Mouse (Mus musculus) limb, embryonic 12.5 days (tissue): Measurements from ENCODE around the gene Ntrk1. TPM values are rescaled to one million over a fixed set of nuclear protein-coding genes. Genes with fewer than 3 reads are reported as not detected.

Experiments
- ATAC-seq: fragments of 200-750 bp; cut with Nextera tagmentation; 2 replicates; pipeline ENCODE4 v1.8.0; 2017; ENCODE audit warnings: low read depth, moderate TSS enrichment; ENCODE audit not compliant: insufficient number of reproducible peaks, insufficient read depth, low FRiP score, low TSS enrichment
- H3K27ac ChIP-seq: fragments of 300-500 bp; sonication (generic); 2 replicates; pipeline ENCODE4 v1.5.1; 2016; ENCODE audit warnings: mild to moderate bottlenecking, moderate library complexity
- H3K27me3 ChIP-seq: fragments of 300-500 bp; sonication (generic); 2 replicates; pipeline ENCODE4 v1.6.1; 2016; ENCODE audit warnings: mild to moderate bottlenecking, moderate library complexity
- H3K36me3 ChIP-seq: fragments of 300-500 bp; sonication (generic); 2 replicates; pipeline ENCODE4 v1.6.1; 2016; ENCODE audit warnings: mild to moderate bottlenecking, moderate library complexity
- H3K4me1 ChIP-seq: fragments of 300-500 bp; sonication (generic); replicated peaks from 2 replicates; pipeline ENCODE4 v1.6.1; 2016
- H3K4me2 ChIP-seq: fragments of 300-500 bp; sonication (generic); 2 replicates; pipeline ENCODE4 v1.6.1; 2016; ENCODE audit warnings: mild to moderate bottlenecking, moderate library complexity
- H3K4me3 ChIP-seq: fragments of 300-500 bp; sonication (generic); replicated peaks from 2 replicates; pipeline ENCODE4 v1.5.1; 2016; ENCODE audit warnings: mild to moderate bottlenecking
- H3K9ac ChIP-seq: fragments of 300-500 bp; sonication (generic); replicated peaks from 2 replicates; pipeline ENCODE4 v1.6.1; 2016; ENCODE audit warnings: mild to moderate bottlenecking, moderate library complexity
- H3K9me3 ChIP-seq: fragments of 300-500 bp; sonication (generic); 2 replicates; pipeline ENCODE4 v1.6.1; 2016; ENCODE audit warnings: mild to moderate bottlenecking, moderate library complexity
- WGBS: fragments of 180-500 bp; shearing (Covaris S2); methylation state at CpG from one replicate; pipeline ENCODE4 v1.1.7; 2016; 5-methylcytosine and 5-hydroxymethylcytosine counted together
- polyA plus RNA-seq: library from polyadenylated mRNA; unstranded; fragments of >200 nt; fragmentation: Nextera tagmentation; extraction: Ambion mirVana; gene quantifications from 2 replicates; pipeline ENCODE4 v1.2.1, GENCODE M21; 2016

Ntrk1 gene
- polyA plus RNA-seq, 1 experiment from 2014 or later, result 5.1 TPM

GRCm38 (mm10) chr3:87752567-87752966, 42.4 kb downstream of the Ntrk1 start:
- Histone ChIP-seq H3K27ac (no peak overlapping the region), H3K27me3 (peaks cover 26% of the 10 kb centered on the region), H3K9me3 (no peaks in the 10 kb centered on the region), H3K9ac (no peak overlapping the region), H3K36me3 (peaks cover 47% of the 10 kb centered on the region), H3K4me3 (no peak overlapping the region), H3K4me1 (peaks cover 9% of the 10 kb centered on the region; the same call in 1 of the 2 replicates), H3K4me2 (no peak overlapping the region)
- ATAC-seq, result no peak
- 82% methylated on average over 3 of the region's 3 CpGs for WGBS

DNA sequence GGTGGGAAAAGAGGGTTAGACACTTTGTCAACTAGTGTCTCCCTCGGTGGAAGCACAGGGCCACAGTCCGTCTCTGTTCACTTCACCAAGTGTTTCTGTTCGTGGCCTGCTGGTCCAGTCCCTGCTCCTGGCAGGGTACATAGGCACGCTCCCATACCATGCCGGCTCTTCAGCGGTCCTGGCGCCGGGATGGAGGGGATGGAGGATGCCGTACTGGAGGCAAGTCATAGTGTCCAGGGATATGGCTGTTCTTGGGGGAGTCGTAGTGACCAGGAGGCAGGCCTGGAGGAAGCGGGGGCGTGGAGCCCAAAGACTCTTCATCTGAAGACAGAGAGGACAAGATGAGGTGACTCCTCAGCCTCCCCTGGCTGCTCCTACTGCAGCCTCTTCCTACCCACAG, 45.0 kb downstream of the Ntrk1 start:
- H3K4me2 ChIP-seq, result no peak overlapping the region
- H3K9ac ChIP-seq, result no peak overlapping the region
- no peaks in the 10 kb centered on the region for H3K9me3 ChIP-seq
- WGBS, result 91% methylated on average over 12 of the region's 12 CpGs
- H3K4me3 ChIP-seq, result no peak overlapping the region
- peaks cover 11% of the 10 kb centered on the region for H3K4me1 ChIP-seq
- 0 out of 2 replicates have a peak, but pooled peaks cover 14% of the 10 kb centered on the region for H3K27me3 ChIP-seq
- no peak overlapping the region for H3K27ac ChIP-seq
- peaks cover 47% of the 10 kb centered on the region for H3K36me3 ChIP-seq
- ATAC-seq, result no peak

DNA sequence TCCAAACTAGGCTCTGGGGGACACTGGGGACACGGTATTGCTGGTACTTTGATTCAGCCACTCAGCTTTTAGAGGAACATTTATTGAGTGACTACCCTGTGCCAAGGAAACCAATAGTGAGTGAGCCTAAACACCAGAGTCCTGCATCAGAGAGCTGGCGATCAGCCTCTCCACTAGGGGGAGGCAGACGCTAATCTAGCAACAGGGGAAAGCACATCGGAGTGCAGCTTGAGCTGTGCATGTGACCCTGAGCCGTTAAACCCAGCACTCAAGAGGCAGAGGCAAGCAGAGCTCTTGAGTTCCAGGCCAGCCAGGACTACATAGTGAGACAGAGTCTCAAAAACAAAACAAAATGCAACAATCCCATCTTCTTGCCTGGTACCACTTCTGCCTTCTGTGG, 45.9 kb downstream of the Ntrk1 start:
- 14% methylated on average over 5 of the region's 5 CpGs for WGBS
- ATAC-seq, result no peak

DNA sequence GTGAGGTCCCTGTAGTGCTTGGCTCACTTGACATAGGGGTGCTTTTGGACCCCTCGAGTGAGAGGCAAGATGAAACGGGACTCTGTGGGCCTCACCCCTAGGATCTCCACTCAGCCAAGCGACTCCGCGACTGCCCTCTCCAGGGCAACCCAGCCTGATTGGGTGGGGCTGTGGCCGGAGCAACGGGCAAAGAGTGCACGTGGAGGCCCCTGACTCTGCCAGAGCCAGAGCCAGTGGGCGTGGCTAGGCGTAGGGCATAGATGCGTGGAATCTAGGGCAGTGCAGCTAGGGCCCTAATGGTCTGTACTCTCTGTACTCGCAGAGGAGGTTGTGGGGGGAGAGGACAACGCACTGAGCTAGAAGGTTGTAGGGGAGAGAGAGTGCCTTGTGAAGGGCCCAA, 46.5 kb downstream of the Ntrk1 start, which contains the start of gene Lrrc71:
TSS of gene Lrrc71 (minus strand) at position 195 of the 400 bp plus-strand sequence.
- Histone ChIP-seq H3K9me3 (no peaks in the 10 kb centered on the region), H3K27me3 (no peaks in the 10 kb centered on the region), H3K4me2 (no peak within 1 kb of the TSS), H3K36me3 (peaks cover 31% of the 10 kb centered on the region), H3K27ac (no peak within 1 kb of the TSS), H3K4me1 (peaks cover 16% of the 10 kb centered on the region), H3K4me3 (no peak within 1 kb of the TSS), H3K9ac (no peak within 1 kb of the TSS)
- ATAC-seq, result no peak
- 49% methylated on average over 13 of the region's 13 CpGs for WGBS

More for the DNA sequence above, 45.9 kb downstream of the Ntrk1 start:
- 0 out of 2 replicates have a peak, but pooled peaks cover 5% of the 10 kb centered on the region for H3K27me3 ChIP-seq
- no peak overlapping the region for H3K9ac ChIP-seq
- no peak overlapping the region for H3K4me3 ChIP-seq
- peaks cover 37% of the 10 kb centered on the region for H3K36me3 ChIP-seq
- H3K27ac ChIP-seq, result no peak overlapping the region
- H3K4me2 ChIP-seq, result no peak overlapping the region
- peaks cover 16% of the 10 kb centered on the region for H3K4me1 ChIP-seq
- H3K9me3 ChIP-seq, result no peaks in the 10 kb centered on the region

DNA sequence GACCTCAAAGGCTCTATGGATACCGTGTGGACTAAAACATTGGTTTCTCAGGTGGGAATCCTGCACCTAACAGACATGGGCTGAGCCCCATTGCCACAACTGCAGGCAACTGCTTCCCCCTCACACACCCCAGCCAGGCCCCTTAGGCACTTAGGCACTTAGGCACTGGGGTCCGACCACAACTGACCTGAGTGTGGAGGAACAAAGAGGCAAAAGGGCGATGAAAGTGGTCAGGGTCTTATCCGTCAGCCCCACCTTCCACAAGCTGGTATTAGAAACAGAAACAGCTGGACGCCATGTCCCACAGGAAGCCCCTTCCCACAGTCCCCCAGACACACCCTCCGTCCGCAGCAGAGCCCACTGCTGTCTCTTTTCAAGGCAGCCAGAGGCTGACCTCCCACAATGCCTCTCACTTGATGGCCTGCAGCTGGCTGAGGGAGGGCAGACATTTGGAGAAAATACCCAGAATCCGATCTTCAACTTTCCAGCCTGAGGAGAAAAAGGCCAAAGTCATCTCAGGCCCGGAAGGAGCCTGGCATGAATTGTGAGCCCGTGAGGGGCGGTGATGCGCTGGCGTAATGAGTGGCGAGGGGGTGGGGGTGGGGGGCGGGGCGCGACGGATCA, 49.8 kb downstream of the Ntrk1 start:
- Histone ChIP-seq H3K4me2 (peak overlapping the region; percentile 51), H3K36me3 (peaks cover 14% of the 10 kb centered on the region), H3K9me3 (no peaks in the 10 kb centered on the region), H3K4me3 (peak overlapping the region; percentile 21), H3K9ac (peak overlapping the region; percentile 45), H3K27me3 (no peaks in the 10 kb centered on the region), H3K4me1 (peaks cover 16% of the 10 kb centered on the region), H3K27ac (0 out of 2 replicates have a peak overlapping the region, but pooled peaks have one; percentile 50)
- 28% methylated on average over 18 of the region's 18 CpGs for WGBS
- ATAC-seq, result peak; percentile 34; the same call in 1 of the 2 replicates

- no peak overlapping the region for H3K4me3 ChIP-seq
- no peaks in the 10 kb centered on the region for H3K27me3 ChIP-seq
- ATAC-seq, result no peak
- WGBS, result 90% methylated on average over 4 of the region's 4 CpGs
- no peak overlapping the region for H3K27ac ChIP-seq
- H3K9ac ChIP-seq, result no peak overlapping the region
- peaks cover 16% of the 10 kb centered on the region for H3K4me1 ChIP-seq
- no peak overlapping the region for H3K4me2 ChIP-seq
- H3K9me3 ChIP-seq, result no peaks in the 10 kb centered on the region
- peaks cover 12% of the 10 kb centered on the region; the same call in 1 of the 2 replicates for H3K36me3 ChIP-seq
Observed at GRCm38 (mm10) chr3:87743927-87744326, 51.0 kb downstream of the Ntrk1 start.

DNA sequence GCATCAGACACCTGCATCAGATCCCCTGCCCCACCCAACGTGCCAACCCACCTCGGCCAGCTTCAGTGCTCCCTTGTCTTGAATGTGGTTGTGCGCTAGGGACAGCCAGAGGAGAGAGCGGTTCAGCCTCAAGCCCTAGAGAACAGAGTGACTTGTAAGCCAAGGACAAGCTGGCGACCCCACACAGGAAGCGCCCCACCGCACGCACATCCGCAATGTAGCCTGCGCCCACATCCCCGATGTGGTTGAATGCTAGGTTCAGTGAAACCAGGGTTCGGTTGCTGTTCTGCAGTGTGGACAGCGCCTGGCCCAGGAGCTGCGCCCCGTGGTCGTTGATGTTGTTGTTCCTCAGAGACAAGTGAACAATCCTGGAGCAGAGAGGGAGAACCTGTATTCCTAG, 52.2 kb downstream of the Ntrk1 start:
- H3K27me3 ChIP-seq, result no peaks in the 10 kb centered on the region

GRCm38 (mm10) chr3:87742013-87742412, 52.9 kb downstream of the Ntrk1 start:
- 86% methylated on average over 3 of the region's 3 CpGs for WGBS
- Histone ChIP-seq H3K36me3 (peaks cover 32% of the 10 kb centered on the region), H3K27ac (no peak overlapping the region), H3K4me1 (peaks cover 16% of the 10 kb centered on the region), H3K27me3 (no peaks in the 10 kb centered on the region), H3K4me2 (no peak overlapping the region), H3K9ac (no peak overlapping the region), H3K9me3 (no peaks in the 10 kb centered on the region), H3K4me3 (no peak overlapping the region)
- no peak for ATAC-seq

More for the DNA sequence above, 52.2 kb downstream of the Ntrk1 start:
- H3K27ac ChIP-seq, result no peak overlapping the region
- no peak overlapping the region for H3K4me3 ChIP-seq
- peaks cover 24% of the 10 kb centered on the region for H3K36me3 ChIP-seq
- H3K4me2 ChIP-seq, result no peak overlapping the region
- 88% methylated on average over 16 of the region's 16 CpGs for WGBS
- no peak overlapping the region for H3K9ac ChIP-seq
- no peaks in the 10 kb centered on the region for H3K9me3 ChIP-seq
- H3K4me1 ChIP-seq, result peaks cover 16% of the 10 kb centered on the region
- no peak for ATAC-seq

- no peak for ATAC-seq
- Histone ChIP-seq H3K9ac (no peak overlapping the region), H3K27ac (no peak overlapping the region), H3K36me3 (peaks cover 63% of the 10 kb centered on the region), H3K4me3 (no peak overlapping the region), H3K9me3 (no peaks in the 10 kb centered on the region), H3K4me2 (no peak overlapping the region), H3K27me3 (no peaks in the 10 kb centered on the region), H3K4me1 (no peaks in the 10 kb centered on the region)
- WGBS, result 79% methylated on average over 5 of the region's 5 CpGs
Observed at GRCm38 (mm10) chr3:87738906-87739305, 56.1 kb downstream of the Ntrk1 start.

DNA sequence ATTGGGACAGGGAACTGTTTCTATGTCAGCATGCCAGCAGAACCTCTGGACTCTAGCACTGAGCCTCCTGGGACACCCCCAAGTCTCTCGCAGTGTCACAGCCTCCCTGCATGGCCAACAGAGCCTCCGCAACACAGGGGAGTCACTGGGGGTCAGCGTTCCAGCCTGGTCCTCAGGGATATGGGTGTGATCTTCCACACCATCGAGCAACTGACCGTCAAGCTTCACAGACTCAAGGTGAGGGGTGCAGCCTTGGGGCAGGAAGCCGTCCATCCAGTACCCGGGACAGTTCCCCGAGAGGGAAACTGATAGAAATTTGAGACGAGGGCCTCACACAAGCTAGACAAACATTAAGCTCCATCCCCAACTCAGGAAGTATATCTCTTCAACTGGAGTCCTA, 59.6 kb downstream of the Ntrk1 start:
- 76% methylated on average over 9 of the region's 9 CpGs for WGBS
- Histone ChIP-seq H3K36me3 (peaks cover 95% of the 10 kb centered on the region), H3K27ac (no peak overlapping the region), H3K4me3 (no peak overlapping the region), H3K9ac (no peak overlapping the region), H3K9me3 (no peaks in the 10 kb centered on the region), H3K4me1 (no peaks in the 10 kb centered on the region), H3K27me3 (no peaks in the 10 kb centered on the region), H3K4me2 (no peak overlapping the region)
- no peak for ATAC-seq

- no peak overlapping the region for H3K4me2 ChIP-seq
- H3K27me3 ChIP-seq, result no peaks in the 10 kb centered on the region
- no peak overlapping the region for H3K4me3 ChIP-seq
- no peak overlapping the region for H3K27ac ChIP-seq
- H3K36me3 ChIP-seq, result peaks cover 100% of the 10 kb centered on the region
- H3K9me3 ChIP-seq, result no peaks in the 10 kb centered on the region
- no peaks in the 10 kb centered on the region for H3K4me1 ChIP-seq
- no peak for ATAC-seq
- no peak overlapping the region for H3K9ac ChIP-seq
- WGBS, result 85% methylated on average over 11 of the region's 11 CpGs
Observed at GRCm38 (mm10) chr3:87733984-87734761, 60.8 kb downstream of the Ntrk1 start.
